Mouse (Mus musculus): Measurements from ENCODE around the gene Cyfip2. TPM values are rescaled to one million over a fixed set of nuclear protein-coding genes. Genes with fewer than 3 reads are reported as not detected.

Cyfip2 gene
- polyA plus RNA-seq, 1 experiment from 2014 or later = 8.9 TPM

- Histone ChIP-seq H3K9me3 (ENCODE audit: control insufficient read depth, low read length) (no peaks in the 10 kb centered on the region), H3K4me1 (ENCODE audit: control insufficient read depth in 2 of 2, insufficient read depth in 2 of 2, low read length in 2 of 2) (no peaks in the 10 kb centered on the region), H3K27me3 (ENCODE audit: control insufficient read depth, insufficient read depth, low read length) (no peaks in the 10 kb centered on the region), H3K4me3 (ENCODE audit: control insufficient read depth in 1 of 2, insufficient read depth in 1 of 2, low read depth in 1 of 2, low read length in 2 of 2) (no peak overlapping the region), H3K27ac (replicated peaks in 1 of 2; ENCODE audit: control insufficient read depth in 1 of 2, insufficient read depth in 1 of 2, low read depth in 2 of 2, low read length in 2 of 2) (no peak overlapping the region), H3K36me3 (ENCODE audit: control insufficient read depth, insufficient read depth, low read length) (0 out of 2 replicates have a peak, but pooled peaks cover 4% of the 10 kb centered on the region), H3K4me2 (ENCODE audit: low read length) (no peak overlapping the region), H3K9ac (ENCODE audit: low read length) (no peak overlapping the region)
- peak; percentile 48; the same call in 1 of the 2 replicates for ATAC-seq (ENCODE audit: insufficient number of reproducible peaks, insufficient read depth, low FRiP score, low read depth)
- 2% methylated on average over 5 of the region's 6 CpGs for WGBS
Measured at GRCm38 (mm10) chr11:46275302-46275701, 37.4 kb downstream of the Cyfip2 start.

DNA sequence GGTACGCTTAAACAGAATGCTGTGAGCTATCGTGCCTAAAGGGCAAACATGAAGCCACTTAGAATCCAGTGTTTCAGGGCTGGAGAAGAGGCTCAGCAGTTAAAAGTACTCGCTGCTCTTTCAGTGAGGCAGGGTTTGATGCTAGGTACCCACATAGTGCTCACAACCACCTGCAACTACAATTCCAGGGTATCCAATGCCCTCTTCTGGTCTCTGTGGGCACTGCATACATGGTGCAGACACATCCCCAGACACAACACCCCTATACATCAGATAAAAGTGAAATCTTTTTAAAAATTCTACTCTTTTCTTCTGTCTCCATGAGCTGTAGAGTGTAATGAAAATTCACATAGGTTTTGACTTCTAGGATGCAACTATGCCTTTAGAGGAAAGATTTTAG, 38.7 kb downstream of the Cyfip2 start:
- Histone ChIP-seq H3K4me1 (ENCODE audit: control insufficient read depth in 2 of 2, insufficient read depth in 2 of 2, low read length in 2 of 2) (no peaks in the 10 kb centered on the region), H3K36me3 (ENCODE audit: control insufficient read depth, insufficient read depth, low read length) (no peaks in the 10 kb centered on the region), H3K4me2 (ENCODE audit: low read length) (no peak overlapping the region), H3K27ac (replicated peaks in 1 of 2; ENCODE audit: control insufficient read depth in 1 of 2, insufficient read depth in 1 of 2, low read depth in 2 of 2, low read length in 2 of 2) (no peak overlapping the region), H3K9me3 (ENCODE audit: control insufficient read depth, low read length) (no peaks in the 10 kb centered on the region), H3K4me3 (ENCODE audit: control insufficient read depth in 1 of 2, insufficient read depth in 1 of 2, low read depth in 1 of 2, low read length in 2 of 2) (no peak overlapping the region), H3K9ac (ENCODE audit: low read length) (no peak overlapping the region), H3K27me3 (ENCODE audit: control insufficient read depth, insufficient read depth, low read length) (no peaks in the 10 kb centered on the region)
- WGBS = 90% methylated on average over 3 of the region's 3 CpGs
- ATAC-seq (ENCODE audit: insufficient number of reproducible peaks, insufficient read depth, low FRiP score, low read depth) = no peak

DNA sequence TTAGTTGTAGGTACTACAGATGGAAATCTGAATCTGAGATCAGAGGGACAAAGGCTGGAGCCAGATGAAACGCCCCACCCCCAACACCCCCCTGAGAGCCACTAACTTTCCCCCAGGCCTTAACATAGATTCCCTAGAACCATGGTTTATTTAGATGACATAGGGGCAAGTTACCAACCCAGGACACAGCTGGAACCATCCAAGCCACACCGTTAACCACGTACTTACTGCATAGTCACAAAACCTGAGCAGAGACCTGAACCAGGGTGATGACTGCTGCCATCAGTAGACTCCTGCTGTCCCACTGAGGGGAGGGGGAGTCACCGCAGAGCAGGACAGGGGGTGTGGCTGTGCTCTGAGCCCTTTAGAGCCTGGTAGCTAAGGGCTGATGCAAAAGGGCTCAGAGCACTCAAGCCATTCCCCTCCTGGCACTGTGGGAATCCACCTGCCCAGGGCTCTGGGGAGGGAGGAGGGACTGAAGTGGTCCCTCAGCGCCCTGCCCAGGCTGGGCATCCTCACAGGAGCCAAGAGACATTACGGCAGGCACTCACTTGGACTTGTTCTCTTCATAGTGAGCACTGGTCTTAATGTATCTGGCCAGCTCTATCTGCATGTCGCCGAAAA, 40.5 kb downstream of the Cyfip2 start:
- Histone ChIP-seq H3K36me3 (ENCODE audit: control insufficient read depth, insufficient read depth, low read length) (no peaks in the 10 kb centered on the region), H3K9ac (ENCODE audit: low read length) (no peak overlapping the region), H3K27me3 (ENCODE audit: control insufficient read depth, insufficient read depth, low read length) (no peaks in the 10 kb centered on the region), H3K9me3 (ENCODE audit: control insufficient read depth, low read length) (no peaks in the 10 kb centered on the region), H3K4me2 (ENCODE audit: low read length) (no peak overlapping the region), H3K4me3 (ENCODE audit: control insufficient read depth in 1 of 2, insufficient read depth in 1 of 2, low read depth in 1 of 2, low read length in 2 of 2) (no peak overlapping the region), H3K4me1 (ENCODE audit: control insufficient read depth in 2 of 2, insufficient read depth in 2 of 2, low read length in 2 of 2) (no peaks in the 10 kb centered on the region), H3K27ac (replicated peaks in 1 of 2; ENCODE audit: control insufficient read depth in 1 of 2, insufficient read depth in 1 of 2, low read depth in 2 of 2, low read length in 2 of 2) (no peak overlapping the region)
- WGBS = 56% methylated on average over 8 of the region's 8 CpGs
- ATAC-seq (ENCODE audit: insufficient number of reproducible peaks, insufficient read depth, low FRiP score, low read depth) = no peak

GRCm38 (mm10) chr11:46269893-46270292, 42.8 kb downstream of the Cyfip2 start:
- H3K4me2 ChIP-seq (ENCODE audit: low read length) = no peak overlapping the region
- no peaks in the 10 kb centered on the region for H3K27me3 ChIP-seq (ENCODE audit: control insufficient read depth, insufficient read depth, low read length)
- no peaks in the 10 kb centered on the region for H3K4me1 ChIP-seq (ENCODE audit: control insufficient read depth in 2 of 2, insufficient read depth in 2 of 2, low read length in 2 of 2)
- no peak for ATAC-seq (ENCODE audit: insufficient number of reproducible peaks, insufficient read depth, low FRiP score, low read depth)
- H3K36me3 ChIP-seq (ENCODE audit: control insufficient read depth, insufficient read depth, low read length) = no peaks in the 10 kb centered on the region
- H3K9ac ChIP-seq (ENCODE audit: low read length) = no peak overlapping the region
- H3K27ac ChIP-seq (replicated peaks in 1 of 2; ENCODE audit: control insufficient read depth in 1 of 2, insufficient read depth in 1 of 2, low read depth in 2 of 2, low read length in 2 of 2) = no peak overlapping the region
- no peaks in the 10 kb centered on the region for H3K9me3 ChIP-seq (ENCODE audit: control insufficient read depth, low read length)
- 69% methylated on average over 3 of the region's 3 CpGs for WGBS
- H3K4me3 ChIP-seq (ENCODE audit: control insufficient read depth in 1 of 2, insufficient read depth in 1 of 2, low read depth in 1 of 2, low read length in 2 of 2) = no peak overlapping the region

- no peaks in the 10 kb centered on the region for H3K4me1 ChIP-seq (ENCODE audit: control insufficient read depth in 2 of 2, insufficient read depth in 2 of 2, low read length in 2 of 2)
- no peaks in the 10 kb centered on the region for H3K27me3 ChIP-seq (ENCODE audit: control insufficient read depth, insufficient read depth, low read length)
- no peaks in the 10 kb centered on the region for H3K36me3 ChIP-seq (ENCODE audit: control insufficient read depth, insufficient read depth, low read length)
- H3K4me3 ChIP-seq (ENCODE audit: control insufficient read depth in 1 of 2, insufficient read depth in 1 of 2, low read depth in 1 of 2, low read length in 2 of 2) = no peak overlapping the region
- no peak for ATAC-seq (ENCODE audit: insufficient number of reproducible peaks, insufficient read depth, low FRiP score, low read depth)
- no peak overlapping the region for H3K4me2 ChIP-seq (ENCODE audit: low read length)
- 74% methylated on average over 9 of the region's 9 CpGs for WGBS
- no peak overlapping the region for H3K9ac ChIP-seq (ENCODE audit: low read length)
- H3K9me3 ChIP-seq (ENCODE audit: control insufficient read depth, low read length) = no peaks in the 10 kb centered on the region
- H3K27ac ChIP-seq (replicated peaks in 1 of 2; ENCODE audit: control insufficient read depth in 1 of 2, insufficient read depth in 1 of 2, low read depth in 2 of 2, low read length in 2 of 2) = no peak overlapping the region
Measured at GRCm38 (mm10) chr11:46269391-46269790, 43.3 kb downstream of the Cyfip2 start.

GRCm38 (mm10) chr11:46268991-46269390, 43.7 kb downstream of the Cyfip2 start:
- Histone ChIP-seq H3K4me2 (ENCODE audit: low read length) (no peak overlapping the region), H3K9me3 (ENCODE audit: control insufficient read depth, low read length) (no peaks in the 10 kb centered on the region), H3K27ac (replicated peaks in 1 of 2; ENCODE audit: control insufficient read depth in 1 of 2, insufficient read depth in 1 of 2, low read depth in 2 of 2, low read length in 2 of 2) (no peak overlapping the region), H3K27me3 (ENCODE audit: control insufficient read depth, insufficient read depth, low read length) (no peaks in the 10 kb centered on the region), H3K4me3 (ENCODE audit: control insufficient read depth in 1 of 2, insufficient read depth in 1 of 2, low read depth in 1 of 2, low read length in 2 of 2) (no peak overlapping the region), H3K4me1 (ENCODE audit: control insufficient read depth in 2 of 2, insufficient read depth in 2 of 2, low read length in 2 of 2) (no peaks in the 10 kb centered on the region), H3K36me3 (ENCODE audit: control insufficient read depth, insufficient read depth, low read length) (no peaks in the 10 kb centered on the region), H3K9ac (ENCODE audit: low read length) (no peak overlapping the region)
- ATAC-seq (ENCODE audit: insufficient number of reproducible peaks, insufficient read depth, low FRiP score, low read depth) = no peak
- 15% methylated on average over 7 of the region's 7 CpGs for WGBS

- Histone ChIP-seq H3K4me2 (ENCODE audit: low read length) (no peak overlapping the region), H3K9me3 (ENCODE audit: control insufficient read depth, low read length) (no peaks in the 10 kb centered on the region), H3K36me3 (ENCODE audit: control insufficient read depth, insufficient read depth, low read length) (no peaks in the 10 kb centered on the region), H3K4me1 (ENCODE audit: control insufficient read depth in 2 of 2, insufficient read depth in 2 of 2, low read length in 2 of 2) (no peaks in the 10 kb centered on the region), H3K4me3 (ENCODE audit: control insufficient read depth in 1 of 2, insufficient read depth in 1 of 2, low read depth in 1 of 2, low read length in 2 of 2) (no peak overlapping the region), H3K27ac (replicated peaks in 1 of 2; ENCODE audit: control insufficient read depth in 1 of 2, insufficient read depth in 1 of 2, low read depth in 2 of 2, low read length in 2 of 2) (no peak overlapping the region), H3K9ac (ENCODE audit: low read length) (no peak overlapping the region), H3K27me3 (ENCODE audit: control insufficient read depth, insufficient read depth, low read length) (no peaks in the 10 kb centered on the region)
- ATAC-seq (ENCODE audit: insufficient number of reproducible peaks, insufficient read depth, low FRiP score, low read depth) = no peak
- WGBS = 79% methylated on average over 11 of the region's 11 CpGs
Measured at GRCm38 (mm10) chr11:46265031-46265786, 47.5 kb downstream of the Cyfip2 start.

Measured in heart, embryonic 14.5 days (tissue).